Mouse (Mus musculus) forebrain, embryonic 14.5 days (tissue): ENCODE measurements at regions not wholly inside any gene's neighbourhood (a gene's known extent, or its start where the extent isn't known, plus 50 kb on each side); places are given as distances from the start of the nearest gene placed in this dataset.

ENCODE experiments used
- ATAC-seq: fragments of 200-750 bp; cut with Nextera tagmentation; 2 replicates; pipeline ENCODE4 v1.8.0; 2017; ENCODE audit warnings: mild to moderate bottlenecking, moderate library complexity
- DNase-seq: peaks from one replicate; pipeline ENCODE4 v3.0.0-alpha.2; 2015; ENCODE audit warnings: low spot score
- H3K27ac ChIP-seq: fragments of 300-500 bp; sonication (generic); 2 replicates; pipeline ENCODE4 v1.5.1; 2014; ENCODE audit warnings: low read depth, mild to moderate bottlenecking, control low read depth, low read length, moderate library complexity
- H3K27me3 ChIP-seq: fragments of 300-500 bp; sonication (generic); replicated peaks from 2 replicates; pipeline ENCODE4 v1.6.1; 2014; ENCODE audit warnings: low read length, control low read depth, mixed read lengths; ENCODE audit not compliant: control insufficient read depth, insufficient read depth
- H3K36me3 ChIP-seq: fragments of 300-500 bp; sonication (generic); 2 replicates; pipeline ENCODE4 v1.6.1; 2014; ENCODE audit warnings: low read length, control low read depth; ENCODE audit not compliant: control insufficient read depth, insufficient read depth
- H3K4me1 ChIP-seq: fragments of 300-500 bp; sonication (generic); 2 replicates; pipeline ENCODE4 v1.6.1; 2014; ENCODE audit warnings: antibody characterized with exemption, low read length, control low read depth; ENCODE audit not compliant: control insufficient read depth, insufficient read depth
- H3K4me2 ChIP-seq: fragments of 300-500 bp; sonication (generic); 2 replicates; pipeline ENCODE4 v1.6.1; 2014; ENCODE audit warnings: mild to moderate bottlenecking, control low read depth, low read length
- H3K4me3 ChIP-seq: fragments of 300-500 bp; sonication (generic); 2 replicates; pipeline ENCODE4 v1.5.1; 2014; ENCODE audit warnings: low read depth, low read length, control low read depth
- H3K9ac ChIP-seq: fragments of 300-500 bp; sonication (generic); 2 replicates; pipeline ENCODE4 v1.6.1; 2014; ENCODE audit warnings: mild to moderate bottlenecking, low read length, control low read depth, moderate library complexity
- H3K9me3 ChIP-seq: fragments of 300-500 bp; sonication (generic); replicated peaks from 2 replicates; pipeline ENCODE4 v1.6.1; 2016; ENCODE audit warnings: low read length, control low read depth, mixed read lengths; ENCODE audit not compliant: control insufficient read depth
- WGBS: fragments of 180-500 bp; shearing (Covaris S2); extraction: QIAGEN DNeasy Blood & Tissue Kit; methylation state at CpG from one replicate; pipeline ENCODE4 v1.1.7; 2014; 5-methylcytosine and 5-hydroxymethylcytosine counted together

DNA sequence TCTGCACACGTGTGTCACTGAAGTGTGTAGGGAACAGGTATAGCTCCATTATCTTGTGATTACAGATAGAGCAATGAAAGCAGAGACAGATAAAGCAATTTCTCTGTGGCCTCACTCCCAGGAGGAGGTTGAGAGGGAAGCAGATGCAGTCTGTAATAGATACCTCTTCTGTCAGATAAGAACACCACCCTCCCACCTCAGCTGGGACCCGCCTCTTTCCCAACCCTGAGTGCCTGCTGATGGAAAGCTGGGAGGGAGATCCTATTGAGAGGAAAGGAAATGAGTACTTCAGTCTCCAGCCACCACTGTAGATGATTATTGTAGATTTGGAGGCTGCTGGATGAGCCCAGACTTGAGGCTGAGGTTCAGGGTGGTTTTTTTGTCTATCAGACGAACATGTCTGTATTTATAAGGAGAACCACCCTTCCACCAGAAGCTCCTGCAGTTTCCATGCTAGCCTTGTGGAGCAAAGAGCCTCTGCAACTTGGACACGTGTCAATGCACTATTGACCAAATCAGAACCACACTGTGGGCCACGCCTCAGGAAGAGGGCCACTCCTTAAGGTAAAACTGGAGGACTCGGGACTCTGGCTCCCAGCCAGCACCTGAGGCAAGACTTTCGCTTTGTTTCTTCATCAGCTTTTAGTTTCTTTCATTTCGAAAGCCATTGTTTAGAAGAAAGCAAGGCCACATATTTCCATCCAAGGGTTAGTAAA, 55.3 kb upstream of the Plekha5 start:
- DNase-seq (no peak), ATAC-seq (no peak)
- Histone ChIP-seq H3K36me3 (no peaks in the 10 kb centered on the region), H3K9me3 (no peaks in the 10 kb centered on the region), H3K4me1 (no peaks in the 10 kb centered on the region), H3K4me2 (no peak overlapping the region), H3K4me3 (no peak overlapping the region), H3K27me3 (no peaks in the 10 kb centered on the region), H3K9ac (no peak overlapping the region), H3K27ac (no peak overlapping the region)
- 76% methylated on average over 8 of the region's 8 CpGs for WGBS

DNA sequence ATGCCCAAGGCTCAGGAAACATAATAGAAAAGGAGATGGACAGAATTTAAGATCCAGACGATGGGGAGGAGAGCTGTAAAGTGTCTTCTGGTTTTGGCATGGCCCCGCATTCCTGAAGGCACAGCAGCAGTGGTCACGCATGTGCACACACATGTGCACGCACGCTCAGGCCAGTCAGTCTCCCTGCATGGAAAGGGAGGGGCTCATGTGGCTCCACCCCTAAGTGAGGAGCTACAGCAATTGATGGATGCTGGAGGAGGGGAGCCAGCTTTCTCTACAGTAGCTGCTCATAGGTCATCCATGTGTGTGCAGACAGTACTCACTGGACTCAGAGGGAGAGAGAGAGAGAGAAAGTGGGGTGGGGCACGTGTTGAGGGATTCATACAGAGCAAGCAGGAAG, 56.6 kb upstream of the Plekha5 start:
- H3K4me3 ChIP-seq = no peak overlapping the region
- H3K27me3 ChIP-seq = no peaks in the 10 kb centered on the region
- no peak overlapping the region for H3K4me2 ChIP-seq
- H3K36me3 ChIP-seq = no peaks in the 10 kb centered on the region
- DNase-seq = no peak
- H3K27ac ChIP-seq = no peak overlapping the region
- no peaks in the 10 kb centered on the region for H3K9me3 ChIP-seq
- no peak for ATAC-seq
- no peak overlapping the region for H3K9ac ChIP-seq
- 87% methylated on average over 6 of the region's 6 CpGs for WGBS
- no peaks in the 10 kb centered on the region for H3K4me1 ChIP-seq

DNA sequence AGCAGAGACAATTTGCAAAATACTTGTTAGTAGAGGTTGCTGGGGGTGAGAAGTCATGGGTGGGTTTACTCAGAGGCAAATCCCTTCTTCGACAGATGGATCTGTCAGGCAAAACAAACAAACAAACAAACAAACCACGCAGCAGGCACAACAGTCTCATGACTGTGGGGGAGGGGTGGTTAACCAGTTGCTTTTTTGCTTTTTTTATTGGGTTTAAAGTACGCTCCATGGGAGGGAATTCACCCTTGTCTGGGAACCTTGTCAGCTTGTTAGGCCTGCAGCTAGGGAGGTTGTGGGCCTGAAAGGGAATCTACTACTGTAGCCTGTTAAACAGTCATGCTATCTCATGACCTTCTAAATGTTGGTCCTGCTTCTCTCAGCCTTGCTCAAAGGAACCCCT, 57.1 kb upstream of the Plekha5 start:
- Histone ChIP-seq H3K27me3 (no peaks in the 10 kb centered on the region), H3K4me1 (no peaks in the 10 kb centered on the region), H3K4me2 (no peak overlapping the region), H3K9me3 (no peaks in the 10 kb centered on the region), H3K27ac (no peak overlapping the region), H3K9ac (no peak overlapping the region), H3K36me3 (no peaks in the 10 kb centered on the region), H3K4me3 (no peak overlapping the region)
- 73% methylated on average over 3 of the region's 3 CpGs for WGBS
- DNase-seq (no peak), ATAC-seq (no peak)

DNA sequence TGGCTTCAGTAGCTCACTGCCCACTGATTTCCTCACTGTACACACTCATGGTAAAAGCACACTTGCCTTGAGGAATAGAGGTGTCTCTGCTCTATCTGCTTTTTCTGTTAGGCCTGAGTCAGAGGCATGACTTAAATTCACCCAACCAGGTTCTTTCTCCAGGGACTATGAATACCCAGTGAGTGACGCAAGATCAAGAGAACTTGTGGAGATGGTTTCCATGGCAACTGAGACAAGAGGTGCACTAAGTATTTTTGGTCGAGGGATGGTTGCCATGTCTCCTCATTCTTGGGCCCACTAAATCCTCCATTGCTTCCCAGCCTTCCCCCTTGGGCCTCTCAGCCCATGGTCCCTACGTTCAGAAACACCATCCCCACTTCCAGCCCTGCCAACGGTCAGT, 62.9 kb upstream of the Plekha5 start:
- ATAC-seq = no peak
- H3K4me2 ChIP-seq = no peak overlapping the region
- no peaks in the 10 kb centered on the region for H3K27me3 ChIP-seq
- H3K27ac ChIP-seq = no peak overlapping the region
- WGBS = 63% methylated on average over 4 of the region's 4 CpGs
- H3K9me3 ChIP-seq = no peaks in the 10 kb centered on the region
- H3K9ac ChIP-seq = no peak overlapping the region
- H3K4me1 ChIP-seq = no peaks in the 10 kb centered on the region
- H3K4me3 ChIP-seq = no peak overlapping the region
- DNase-seq = no peak
- no peaks in the 10 kb centered on the region for H3K36me3 ChIP-seq

DNA sequence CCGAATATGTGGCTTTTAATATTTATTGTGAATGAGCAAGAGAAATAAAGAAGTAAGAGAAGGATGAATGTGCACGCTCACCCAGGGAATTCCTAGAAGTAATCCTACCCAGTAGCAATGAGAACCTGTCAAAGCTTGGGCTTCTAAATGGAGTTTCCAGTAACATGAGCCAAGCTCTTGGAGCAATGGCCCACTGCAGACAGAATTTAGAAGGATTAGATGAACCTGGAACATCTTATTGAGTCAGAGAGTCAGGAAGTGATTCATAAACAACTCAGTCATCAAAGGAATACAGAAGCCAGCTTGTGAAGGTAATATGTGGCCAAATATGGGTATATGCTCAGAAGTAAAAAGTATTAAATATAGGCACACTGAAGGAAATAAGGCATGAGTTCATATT, 66.0 kb upstream of the Plekha5 start:
- no peak for DNase-seq

DNA sequence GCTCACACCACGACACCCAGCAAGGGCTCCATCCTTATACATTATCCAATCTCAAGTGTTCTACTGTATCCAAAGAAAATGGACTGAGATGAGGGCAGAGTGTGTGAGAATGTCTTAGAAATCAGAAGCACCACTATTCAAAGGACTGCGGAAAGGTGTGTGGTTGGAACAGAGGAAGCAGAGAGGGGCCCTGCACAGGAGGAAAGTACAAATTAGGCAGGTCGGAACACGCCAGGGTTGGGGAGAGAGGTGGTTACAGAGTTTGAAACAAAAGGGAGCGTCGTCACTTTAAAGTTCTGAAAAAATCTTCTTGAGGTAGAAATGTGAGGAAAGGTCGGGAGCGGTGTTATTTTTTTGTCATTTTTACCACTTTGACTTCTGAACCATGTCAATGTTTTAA, 66.6 kb upstream of the Plekha5 start:
- DNase-seq (no peak), ATAC-seq (no peak)
- Histone ChIP-seq H3K9ac (no peak overlapping the region), H3K4me2 (no peak overlapping the region), H3K4me1 (no peaks in the 10 kb centered on the region), H3K9me3 (no peaks in the 10 kb centered on the region), H3K4me3 (no peak overlapping the region), H3K36me3 (no peaks in the 10 kb centered on the region), H3K27me3 (no peaks in the 10 kb centered on the region), H3K27ac (no peak overlapping the region)
- WGBS = 84% methylated on average over 8 of the region's 8 CpGs

More for the DNA sequence above, 66.0 kb upstream of the Plekha5 start:
- Histone ChIP-seq H3K27me3 (no peaks in the 10 kb centered on the region), H3K4me2 (no peak overlapping the region), H3K36me3 (no peaks in the 10 kb centered on the region), H3K9me3 (no peaks in the 10 kb centered on the region), H3K4me1 (no peaks in the 10 kb centered on the region), H3K27ac (no peak overlapping the region), H3K4me3 (no peak overlapping the region), H3K9ac (no peak overlapping the region)
- no peak for ATAC-seq
- WGBS = 92% methylated on average over 2 of the region's 2 CpGs

DNA sequence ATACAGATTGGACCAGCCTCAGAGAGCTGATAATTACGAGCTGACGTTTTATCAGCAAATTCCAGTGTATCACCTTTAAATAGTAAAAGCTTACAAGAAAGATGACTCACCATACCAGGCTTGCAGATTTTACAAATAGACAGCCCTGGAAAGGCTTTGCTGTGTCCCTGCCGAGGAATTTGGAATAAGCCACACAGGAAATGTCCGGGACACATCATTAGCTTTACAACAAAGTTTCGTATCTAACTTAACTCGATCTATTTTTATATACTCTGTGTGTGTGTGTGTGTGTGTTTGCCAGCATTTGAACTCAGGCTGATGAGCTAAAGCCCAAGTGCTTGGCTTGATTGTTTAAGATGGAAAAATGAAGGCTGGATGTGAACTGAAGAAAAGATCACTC, 69.8 kb upstream of the Plekha5 start:
- no peak overlapping the region for H3K9ac ChIP-seq
- H3K9me3 ChIP-seq = no peaks in the 10 kb centered on the region
- H3K4me3 ChIP-seq = no peak overlapping the region
- ATAC-seq (no peak), DNase-seq (no peak)
- no peaks in the 10 kb centered on the region for H3K36me3 ChIP-seq
- H3K27ac ChIP-seq = no peak overlapping the region
- no peak overlapping the region for H3K4me2 ChIP-seq
- 84% methylated on average over 6 of the region's 6 CpGs for WGBS
- H3K27me3 ChIP-seq = no peaks in the 10 kb centered on the region
- no peaks in the 10 kb centered on the region for H3K4me1 ChIP-seq

DNA sequence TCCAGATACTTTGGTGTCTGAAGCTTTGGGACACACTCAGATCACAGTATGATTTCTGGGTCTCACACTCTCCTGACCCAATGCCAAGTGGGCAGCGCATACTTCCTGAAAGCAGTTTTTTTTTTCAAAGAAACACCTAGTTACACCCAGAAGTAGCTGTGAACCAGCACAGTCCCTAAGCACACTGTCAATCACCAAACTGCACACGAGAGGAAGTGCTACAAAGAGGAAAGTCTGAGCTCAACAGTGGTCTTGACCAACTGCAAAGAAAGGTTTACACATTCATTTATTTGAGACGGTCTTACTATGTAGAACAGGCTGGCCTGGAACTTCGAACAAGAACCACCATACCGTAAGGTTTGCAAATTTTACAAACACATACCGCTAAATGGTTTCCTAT, 70.2 kb upstream of the Plekha5 start:
- Histone ChIP-seq H3K9ac (no peak overlapping the region), H3K4me3 (no peak overlapping the region), H3K27me3 (no peaks in the 10 kb centered on the region), H3K27ac (no peak overlapping the region), H3K36me3 (no peaks in the 10 kb centered on the region), H3K4me2 (no peak overlapping the region), H3K9me3 (no peaks in the 10 kb centered on the region), H3K4me1 (no peaks in the 10 kb centered on the region)
- no peak for ATAC-seq
- DNase-seq = no peak
- WGBS = 91% methylated on average over 6 of the region's 6 CpGs

DNA sequence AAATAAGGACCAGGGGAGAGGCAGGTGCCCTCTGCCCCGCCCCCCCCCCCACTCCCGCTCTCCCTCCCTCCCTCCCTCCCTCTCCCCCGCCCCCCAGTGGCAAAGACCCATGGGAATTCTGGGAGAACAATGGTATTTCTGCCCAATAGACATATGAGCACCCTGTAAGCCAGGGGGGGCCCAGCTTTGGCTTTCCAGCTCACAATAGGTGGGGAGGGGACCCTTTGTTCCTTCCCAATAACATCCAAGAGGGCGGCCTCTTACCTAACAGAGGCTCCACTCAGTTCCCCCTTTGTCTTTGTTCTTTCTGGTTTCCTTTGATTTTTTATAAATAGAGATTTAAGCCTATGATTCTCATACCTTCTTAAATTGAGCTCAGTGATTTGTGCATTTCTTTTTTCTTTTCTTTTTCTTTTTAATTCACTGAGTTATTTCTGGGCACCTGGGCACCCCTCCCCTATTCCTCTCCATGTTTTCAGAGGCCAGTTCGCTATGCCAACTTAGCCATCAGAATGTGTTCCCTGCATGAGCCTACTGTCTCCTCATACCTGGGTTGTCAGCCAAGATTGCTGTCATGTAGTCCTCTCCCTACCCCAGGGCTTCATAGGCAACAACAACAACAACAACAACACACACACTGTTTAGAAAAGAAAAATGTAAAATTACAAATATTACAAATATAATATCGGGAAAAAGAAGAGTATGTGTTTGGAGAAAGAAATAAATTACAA, 72.3 kb upstream of the Plekha5 start:
- DNase-seq (no peak), ATAC-seq (no peak)
- WGBS = 37% methylated on average over 3 of the region's 6 CpGs
- Histone ChIP-seq H3K9ac (no peak overlapping the region), H3K27ac (no peak overlapping the region), H3K4me3 (no peak overlapping the region), H3K36me3 (no peaks in the 10 kb centered on the region), H3K27me3 (no peaks in the 10 kb centered on the region), H3K4me1 (no peaks in the 10 kb centered on the region), H3K9me3 (no peaks in the 10 kb centered on the region), H3K4me2 (no peak overlapping the region)
